Mouse (Mus musculus) testis, adult 2 months (tissue): ENCODE measurements around the gene Sgpp1.

Experiments
- CTCF ChIP-seq: fragments of 200-500 bp; IDR thresholded peaks from 2 replicates; pipeline ENCODE4 v1.5.1; 2012; ENCODE audit warnings: low read depth, mild to moderate bottlenecking, inconsistent platforms, low read length, moderate library complexity; ENCODE audit not compliant: control insufficient read depth, insufficient read depth, insufficient replicate concordance
- POLR2A ChIP-seq: fragments of 200-500 bp; IDR thresholded peaks from 2 replicates; pipeline ENCODE4 v1.6.1; 2012; ENCODE audit warnings: low read depth, mild to moderate bottlenecking, inconsistent platforms, low read length, moderate library complexity; ENCODE audit not compliant: control insufficient read depth

- TF ChIP-seq POLR2A = no peak
- no peak for TF ChIP-seq CTCF
Measured at GRCm38 (mm10) chr12:75721006-75721405, 14.5 kb downstream of the Sgpp1 start.
